Mouse (Mus musculus): ENCODE measurements around the gene Smad6. TPM values are rescaled to one million over a fixed set of nuclear protein-coding genes. Genes with fewer than 3 reads are reported as not detected.

Smad6 gene
- polyA plus RNA-seq, 1 experiment: 34.5 TPM

DNA sequence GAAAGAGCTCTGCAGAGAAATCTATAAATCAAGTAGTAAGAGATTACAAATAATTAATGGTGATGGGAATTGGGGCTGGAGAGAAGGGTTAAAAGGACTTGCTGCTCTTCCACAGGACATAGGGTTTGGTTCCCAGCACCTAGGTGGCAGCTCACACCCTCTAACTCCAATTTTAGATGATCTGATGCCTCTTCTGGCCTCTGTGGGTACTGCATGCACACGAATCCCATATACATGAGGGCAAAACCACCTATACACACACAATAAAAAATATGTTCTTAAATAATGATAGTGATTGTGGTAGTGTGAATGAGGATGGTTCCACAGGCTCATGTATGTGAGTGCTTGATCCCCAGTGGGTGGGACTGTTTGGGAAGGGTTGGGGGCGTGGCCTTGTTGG is 117.3 kb downstream of the Smad6 start:
- no peak overlapping the region for H3K27ac ChIP-seq (ENCODE audit: control insufficient read depth, insufficient read depth, low read depth, low read length)
- no peaks in the 10 kb centered on the region for H3K4me1 ChIP-seq (ENCODE audit: control insufficient read depth, insufficient read depth, low read length)
- no peak for TF ChIP-seq POLR2A (IDR thresholded peaks at IDR 0.05; ENCODE audit: control insufficient read depth, low read depth, low read length)
- no peak for TF ChIP-seq CTCF (IDR thresholded peaks at IDR 0.05; ENCODE audit: control insufficient read depth, insufficient read depth, insufficient replicate concordance, low read depth, low read length)
- no peaks in the 10 kb centered on the region for H3K27me3 ChIP-seq (ENCODE audit: control insufficient read depth, insufficient read depth, low read length)
- H3K36me3 ChIP-seq (ENCODE audit: control insufficient read depth, insufficient read depth, low read length): no peaks in the 10 kb centered on the region
- H3K4me3 ChIP-seq (ENCODE audit: control insufficient read depth, low read depth, low read length): no peak overlapping the region

Other genes starting within 250 kb of the Smad6 start
- 0.17 and 0.49 TPM in 2 replicates for gene Lctl, start 95.1 kb upstream of the Smad6 start, polyA plus RNA-seq (2012; rRNA removed)
- gene Zwilch, start 151.0 kb upstream of the Smad6 start, polyA plus RNA-seq (2012; rRNA removed): 27.0 and 33.6 TPM in 2 replicates
- 181 and 213 TPM in 2 replicates for gene Rpl4, start 151.3 kb upstream of the Smad6 start, polyA plus RNA-seq (2012; rRNA removed)
- 12.8 and 14.1 TPM in 2 replicates for gene Snapc5, start 157.2 kb upstream of the Smad6 start, polyA plus RNA-seq (2012; rRNA removed)
- 0.72 and 0.89 TPM in 2 replicates for gene Uchl4, start 213.1 kb upstream of the Smad6 start, polyA plus RNA-seq (2012; rRNA removed)
- gene Map2k1, start 231.6 kb upstream of the Smad6 start, polyA plus RNA-seq (2012; rRNA removed): 5.5 and 5.8 TPM in 2 replicates

All from testis, adult 2 months (tissue).